Mouse (Mus musculus) forebrain, embryonic 15.5 days (tissue): Measurements from ENCODE around the gene Tbc1d23. TPM values are rescaled to one million over a fixed set of nuclear protein-coding genes. Genes with fewer than 3 reads are reported as not detected.
A peak's percentile ranks its signal among the peaks of the same experiment; 100 is the strongest.

Experiments
- ATAC-seq: fragments of 200-750 bp; cut with Nextera tagmentation; replicated peaks from 2 replicates; pipeline ENCODE4 v1.8.0; 2017; ENCODE audit warnings: mild to moderate bottlenecking, moderate TSS enrichment, moderate library complexity
- H3K27ac ChIP-seq: fragments of 300-500 bp; sonication (generic); replicated peaks from 2 replicates; pipeline ENCODE4 v1.5.1; 2015; ENCODE audit warnings: mild to moderate bottlenecking, inconsistent platforms
- H3K27me3 ChIP-seq: fragments of 300-500 bp; sonication (generic); 2 replicates; pipeline ENCODE4 v1.6.1; 2015; ENCODE audit warnings: inconsistent platforms
- H3K36me3 ChIP-seq: fragments of 300-500 bp; sonication (generic); 2 replicates; pipeline ENCODE4 v1.6.1; 2015; ENCODE audit warnings: mild to moderate bottlenecking, inconsistent platforms
- H3K4me1 ChIP-seq: fragments of 300-500 bp; sonication (generic); 2 replicates; pipeline ENCODE4 v1.6.1; 2015; ENCODE audit warnings: inconsistent platforms
- H3K4me2 ChIP-seq: fragments of 300-500 bp; sonication (generic); replicated peaks from 2 replicates; pipeline ENCODE4 v1.6.1; 2015; ENCODE audit warnings: mild to moderate bottlenecking, inconsistent platforms
- H3K4me3 ChIP-seq: fragments of 300-500 bp; sonication (generic); 2 replicates; pipeline ENCODE4 v1.5.1; 2015; ENCODE audit warnings: mild to moderate bottlenecking, inconsistent platforms
- H3K9ac ChIP-seq: fragments of 300-500 bp; sonication (generic); replicated peaks from 2 replicates; pipeline ENCODE4 v1.6.1; 2015; ENCODE audit warnings: mild to moderate bottlenecking, inconsistent platforms
- H3K9me3 ChIP-seq: fragments of 300-500 bp; sonication (generic); 2 replicates; pipeline ENCODE4 v1.6.1; 2016; ENCODE audit warnings: inconsistent platforms
- WGBS: fragments of 180-500 bp; shearing (Covaris S2); methylation state at CpG from one replicate; pipeline ENCODE4 v1.1.7; 2015; ENCODE audit warnings: mixed read lengths; 5-methylcytosine and 5-hydroxymethylcytosine counted together
- polyA plus RNA-seq: library from polyadenylated mRNA; unstranded; fragments of >200 nt; fragmentation: Nextera tagmentation; extraction: Ambion mirVana; gene quantifications from 2 replicates; pipeline ENCODE4 v1.2.1, GENCODE M21; 2015

Tbc1d23 gene
- 33.7 and 34.6 TPM in 2 replicates for polyA plus RNA-seq

DNA sequence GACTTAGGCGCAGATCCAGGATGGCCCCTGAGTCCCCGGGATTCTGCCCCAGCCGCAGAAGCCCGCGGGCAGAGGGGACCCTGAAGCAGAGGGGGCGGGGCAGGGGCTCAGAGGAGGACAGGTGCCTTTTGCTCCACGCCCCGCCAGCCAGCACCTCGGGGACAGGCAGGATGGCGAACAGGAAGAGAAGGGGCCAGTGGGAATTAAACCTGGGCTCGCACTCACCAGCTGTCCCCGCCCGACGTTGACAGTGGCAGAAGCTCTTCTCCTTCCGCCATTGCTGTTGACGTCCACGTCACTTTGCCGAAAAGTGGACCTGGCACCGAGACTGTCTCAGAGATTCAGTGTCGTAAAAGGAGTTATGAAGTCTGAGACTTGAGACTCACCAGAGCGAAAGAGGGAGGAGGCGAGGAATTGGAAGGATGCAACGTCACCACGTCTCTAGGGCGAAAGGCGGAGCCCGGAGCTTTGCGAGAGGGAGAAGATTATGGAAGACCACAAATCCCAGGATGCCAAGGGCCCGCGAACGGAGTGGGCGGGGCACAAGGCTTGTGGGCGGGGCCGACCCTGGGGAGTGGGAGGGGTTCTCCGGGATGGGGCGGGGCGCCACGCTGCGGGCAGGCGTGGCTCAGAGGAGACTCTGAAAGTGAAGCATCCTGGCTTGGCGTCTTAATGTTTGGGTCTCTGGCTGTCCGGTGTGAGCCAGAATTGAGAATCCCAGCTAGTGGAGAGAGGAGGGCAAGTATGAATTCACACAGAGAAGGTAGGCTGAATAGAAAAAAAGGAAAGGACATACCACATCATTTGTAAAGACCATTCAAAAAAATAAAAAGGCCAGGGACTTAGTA, at the start of gene Tbc1d23:
TSS of gene Tbc1d23 (minus strand) at position 416 of the 848 bp plus-strand sequence.
- WGBS, result under 1% methylated on average over 42 of the region's 42 CpGs

DNA sequence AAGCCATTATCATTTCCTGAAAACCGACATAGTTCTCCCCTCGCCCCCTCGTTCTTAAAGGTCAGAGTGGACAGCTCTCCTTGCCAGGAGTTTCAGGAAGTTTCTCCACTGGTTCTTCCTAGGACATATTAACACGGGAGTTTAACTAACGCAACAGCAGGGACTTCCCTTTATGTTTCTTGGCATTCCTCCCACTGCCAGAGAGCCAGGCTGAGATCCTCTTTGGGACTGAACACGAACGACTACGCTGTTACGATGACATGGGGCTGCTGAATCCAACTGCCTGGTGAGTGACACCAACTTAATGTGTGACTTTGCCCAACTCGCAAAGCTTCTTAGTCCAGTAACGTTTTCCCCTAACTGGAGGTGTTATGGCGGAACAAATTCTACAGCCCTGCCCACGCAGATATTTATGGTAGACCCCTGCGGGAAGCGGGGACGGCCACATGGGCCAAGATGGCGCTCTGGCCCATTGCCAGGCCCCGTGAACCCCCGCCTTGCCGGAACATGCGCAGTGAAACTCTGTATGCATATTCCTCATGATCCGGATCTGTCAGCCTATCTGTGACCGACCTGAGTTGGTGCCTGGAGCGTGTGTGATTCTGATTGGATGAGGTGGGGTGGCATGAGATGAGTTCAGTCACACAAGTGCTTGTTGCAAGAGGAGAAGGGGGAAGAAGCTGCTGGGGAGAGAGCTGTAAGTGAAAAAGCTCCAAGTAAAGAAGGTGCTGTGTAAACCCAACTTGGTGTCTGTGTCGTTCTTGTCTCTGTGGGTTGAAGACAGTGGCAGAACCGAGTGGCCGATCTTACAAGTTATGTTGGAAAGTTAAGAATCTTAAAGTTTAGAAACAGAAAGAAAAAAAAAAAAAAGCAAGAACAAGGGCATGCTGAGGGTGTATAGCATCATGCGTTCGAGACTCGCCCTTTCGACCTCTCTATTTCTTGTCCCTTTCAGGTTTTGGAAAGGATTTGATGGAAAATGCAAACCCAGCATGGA, 49.2 kb upstream of the Tbc1d23 start:
- Histone ChIP-seq H3K27me3 (no peaks in the 10 kb centered on the region), H3K9me3 (no peaks in the 10 kb centered on the region), H3K4me3 (no peak overlapping the region), H3K9ac (no peak overlapping the region), H3K4me1 (no peaks in the 10 kb centered on the region), H3K36me3 (no peaks in the 10 kb centered on the region), H3K4me2 (no peak overlapping the region), H3K27ac (no peak overlapping the region)
- no peak for ATAC-seq
- 89% methylated on average over 31 of the region's 31 CpGs for WGBS

More for the DNA sequence above, at the start of gene Tbc1d23:
- H3K36me3 ChIP-seq, result no peaks in the 10 kb centered on the region
- H3K4me2 ChIP-seq, result peak within 1 kb of the TSS; percentile 67
- peak within 1 kb of the TSS; percentile 82 for H3K9ac ChIP-seq
- ATAC-seq, result peak; percentile 99
- no peaks in the 10 kb centered on the region for H3K9me3 ChIP-seq
- H3K27ac ChIP-seq, result peak within 1 kb of the TSS; percentile 81
- H3K27me3 ChIP-seq, result no peaks in the 10 kb centered on the region
- H3K4me3 ChIP-seq, result peak within 1 kb of the TSS; percentile 89
- peaks cover 10% of the 10 kb centered on the region for H3K4me1 ChIP-seq

DNA sequence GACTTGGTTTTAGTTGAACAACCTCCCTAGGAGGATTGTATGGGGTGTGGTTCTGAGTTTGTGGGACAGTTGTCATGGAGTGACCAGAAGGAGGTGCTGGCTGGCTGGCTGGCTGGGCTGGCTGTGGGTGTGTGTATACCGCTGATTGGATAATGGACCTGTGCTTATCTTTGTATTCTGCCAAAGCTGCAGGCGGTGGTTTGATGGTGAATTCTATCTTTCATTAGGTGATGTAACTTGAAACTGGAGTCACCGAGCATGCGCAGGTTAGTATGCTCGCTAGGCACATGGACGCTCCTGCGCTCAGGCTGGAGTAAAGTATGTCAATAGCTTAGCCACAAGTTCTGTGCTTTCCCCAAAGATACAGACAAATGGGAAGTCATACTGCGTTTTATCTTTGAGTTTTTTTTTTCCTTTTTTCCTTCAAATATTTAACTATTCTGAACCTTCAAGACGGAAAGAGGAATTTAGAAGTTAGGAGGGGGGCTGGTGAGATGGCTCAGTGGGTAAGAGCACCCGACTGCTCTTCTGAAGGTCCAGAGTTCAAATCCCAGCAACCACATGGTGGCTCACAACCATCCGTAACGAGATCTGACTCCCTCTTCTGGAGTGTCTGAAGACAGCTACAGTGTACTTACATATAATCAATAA, 47.8 kb upstream of the Tbc1d23 start:
- Histone ChIP-seq H3K27me3 (no peaks in the 10 kb centered on the region), H3K4me3 (no peak overlapping the region), H3K4me2 (no peak overlapping the region), H3K27ac (no peak overlapping the region), H3K4me1 (no peaks in the 10 kb centered on the region), H3K9me3 (no peaks in the 10 kb centered on the region), H3K36me3 (no peaks in the 10 kb centered on the region), H3K9ac (no peak overlapping the region)
- ATAC-seq, result no peak
- 92% methylated on average over 11 of the region's 12 CpGs for WGBS

DNA sequence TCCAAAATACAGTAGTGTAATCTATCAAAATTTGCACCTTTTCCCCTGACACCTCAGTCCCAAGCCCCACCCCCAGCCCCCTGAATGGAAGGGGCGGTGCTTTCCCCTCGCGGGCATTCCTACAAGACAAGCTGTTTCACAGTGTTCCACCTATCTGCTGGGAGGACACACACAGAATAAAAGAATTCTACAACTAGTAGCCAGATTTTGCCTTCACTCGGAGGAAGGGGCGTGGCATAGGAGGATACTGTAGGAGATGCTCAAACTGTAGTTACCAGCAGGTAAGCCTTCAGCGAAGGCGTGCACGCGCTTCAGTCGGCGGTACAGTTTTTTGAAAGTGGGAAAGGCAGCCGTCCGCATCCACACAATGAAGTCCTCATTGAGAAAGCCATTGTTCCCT, 38.4 kb upstream of the Tbc1d23 start:
- no peak overlapping the region for H3K9ac ChIP-seq
- no peaks in the 10 kb centered on the region for H3K27me3 ChIP-seq
- H3K9me3 ChIP-seq, result no peaks in the 10 kb centered on the region
- peaks cover 2% of the 10 kb centered on the region; the same call in 1 of the 2 replicates for H3K4me1 ChIP-seq
- WGBS, result 90% methylated on average over 13 of the region's 13 CpGs
- no peak overlapping the region for H3K4me2 ChIP-seq
- H3K27ac ChIP-seq, result no peak overlapping the region
- H3K4me3 ChIP-seq, result no peak overlapping the region
- no peaks in the 10 kb centered on the region for H3K36me3 ChIP-seq
- no peak for ATAC-seq

DNA sequence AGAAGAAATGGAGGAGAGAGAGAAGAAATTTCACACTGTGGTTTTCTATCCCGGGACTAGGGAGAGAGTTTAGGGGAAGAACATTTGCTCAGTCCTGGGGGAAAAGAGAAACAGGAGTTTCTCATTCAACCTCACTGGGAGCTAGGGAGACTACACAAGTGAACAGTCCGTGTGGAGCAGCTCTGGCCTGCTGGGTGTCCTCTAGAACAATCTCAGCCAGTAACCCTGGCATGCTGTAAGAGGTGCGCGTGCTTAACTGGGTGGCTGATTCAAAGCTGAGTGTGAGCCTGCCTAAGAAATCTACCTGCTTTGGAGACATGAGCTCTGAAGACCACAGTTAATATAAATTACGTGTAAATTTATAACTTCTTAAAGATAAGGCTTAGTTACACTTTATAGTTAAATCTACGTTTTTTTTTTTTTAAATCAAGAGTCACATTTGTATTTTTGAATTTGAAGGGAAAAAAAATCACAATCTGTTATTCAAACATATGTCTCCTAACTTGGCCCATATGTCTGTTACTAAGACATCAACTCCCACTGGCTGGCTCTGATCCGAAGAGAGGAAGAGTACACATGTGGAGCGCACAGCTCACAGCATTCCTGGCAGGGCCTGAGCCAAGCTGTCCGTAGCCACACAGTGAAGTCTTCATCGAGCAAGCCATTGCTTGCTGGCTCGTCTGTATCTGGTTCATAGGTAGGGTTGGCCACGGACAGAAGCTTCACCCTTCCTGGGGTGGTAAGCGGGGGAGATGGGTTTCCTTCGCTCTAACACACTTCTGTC, 36.9 kb upstream of the Tbc1d23 start:
- no peaks in the 10 kb centered on the region for H3K27me3 ChIP-seq
- no peaks in the 10 kb centered on the region for H3K9me3 ChIP-seq
- ATAC-seq, result peak; percentile 80; the same call in 1 of the 2 replicates
- H3K4me3 ChIP-seq, result no peak overlapping the region
- no peak overlapping the region for H3K4me2 ChIP-seq
- H3K36me3 ChIP-seq, result no peaks in the 10 kb centered on the region
- H3K4me1 ChIP-seq, result peaks cover 2% of the 10 kb centered on the region; the same call in 1 of the 2 replicates
- 83% methylated on average over 14 of the region's 14 CpGs for WGBS
- H3K9ac ChIP-seq, result no peak overlapping the region
- H3K27ac ChIP-seq, result no peak overlapping the region

DNA sequence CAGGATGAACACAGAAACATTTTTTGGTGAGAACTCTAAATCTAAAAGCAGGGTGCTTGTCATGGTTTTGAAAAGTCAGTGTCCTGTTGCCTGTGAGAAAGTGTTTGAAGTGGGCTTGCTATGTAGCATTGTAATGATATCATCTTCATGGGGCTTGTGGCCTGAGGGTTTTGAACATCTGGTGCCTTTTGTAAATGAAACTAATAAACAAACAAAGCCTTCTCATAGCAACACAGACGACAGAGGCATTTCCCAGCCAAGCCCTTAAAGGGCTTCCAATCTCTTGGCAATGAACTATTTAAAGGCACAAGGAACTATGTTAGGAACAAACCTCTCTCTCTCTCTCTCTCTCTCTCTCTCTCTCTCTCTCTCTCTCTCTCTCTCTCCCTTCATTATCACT, 35.8 kb upstream of the Tbc1d23 start:
- H3K9ac ChIP-seq, result no peak overlapping the region
- 11% methylated on average over 1 of the region's 1 CpGs for WGBS
- no peak overlapping the region for H3K4me2 ChIP-seq
- no peaks in the 10 kb centered on the region for H3K27me3 ChIP-seq
- H3K4me1 ChIP-seq, result peaks cover 2% of the 10 kb centered on the region; the same call in 1 of the 2 replicates
- no peak for ATAC-seq
- H3K27ac ChIP-seq, result no peak overlapping the region
- no peaks in the 10 kb centered on the region for H3K36me3 ChIP-seq
- H3K4me3 ChIP-seq, result no peak overlapping the region
- no peaks in the 10 kb centered on the region for H3K9me3 ChIP-seq

DNA sequence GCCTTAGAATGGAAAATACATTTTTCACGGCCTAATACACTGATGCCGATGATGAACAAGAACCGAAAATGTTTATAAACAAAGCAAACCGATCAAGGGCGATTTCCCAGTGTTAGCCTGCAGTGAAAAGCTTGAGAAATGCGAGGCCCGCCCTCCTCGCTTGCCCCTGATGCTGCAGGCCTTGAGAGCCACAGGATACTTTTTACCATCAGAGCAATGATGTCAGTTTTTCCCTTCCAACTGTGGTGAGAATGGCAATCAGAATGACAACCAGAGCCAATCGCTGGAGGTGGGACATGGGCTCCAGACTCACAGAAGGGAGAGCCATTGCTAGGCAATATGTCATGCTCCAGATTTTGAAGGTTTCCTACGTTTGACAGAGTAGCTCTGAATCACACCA, 28.8 kb upstream of the Tbc1d23 start:
- Histone ChIP-seq H3K4me1 (no peaks in the 10 kb centered on the region), H3K27ac (no peak overlapping the region), H3K9ac (no peak overlapping the region), H3K4me2 (no peak overlapping the region), H3K36me3 (no peaks in the 10 kb centered on the region), H3K9me3 (no peaks in the 10 kb centered on the region), H3K27me3 (no peaks in the 10 kb centered on the region), H3K4me3 (no peak overlapping the region)
- WGBS, result 89% methylated on average over 10 of the region's 10 CpGs
- ATAC-seq, result no peak

DNA sequence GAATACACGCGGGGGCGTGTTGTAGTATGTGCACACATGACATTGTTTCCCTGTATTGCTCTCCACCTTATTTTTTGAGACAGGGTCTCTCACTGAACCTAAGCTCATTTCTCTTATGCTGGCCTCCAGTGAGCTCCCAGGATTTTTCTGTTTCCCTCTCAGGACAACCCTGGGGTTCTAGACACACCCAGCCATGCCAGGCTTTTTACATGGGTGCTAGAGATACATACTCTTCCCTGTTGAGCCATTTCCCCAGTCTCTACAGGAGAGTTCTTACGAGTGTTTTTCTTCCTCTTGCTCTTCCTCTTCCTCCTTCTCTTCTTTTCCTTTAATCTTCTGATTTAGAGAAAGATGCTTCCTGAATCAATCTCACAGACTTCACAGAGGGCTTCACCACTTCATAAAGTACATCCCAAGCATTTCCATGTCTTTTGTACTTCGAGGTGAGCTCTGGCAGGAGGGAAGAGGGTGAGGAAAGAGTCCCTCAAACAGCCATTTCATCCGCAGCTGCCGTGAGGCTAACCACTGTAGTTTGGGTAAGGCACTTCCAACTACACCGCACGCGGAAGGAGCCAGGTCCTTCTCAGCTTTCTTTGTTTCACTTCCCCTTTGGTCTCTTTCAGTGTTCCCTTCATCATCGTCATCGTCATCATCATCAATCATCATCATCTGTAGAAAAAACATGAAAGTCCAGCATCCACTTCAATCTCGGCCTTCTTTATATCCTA, 28.2 kb upstream of the Tbc1d23 start:
- H3K27ac ChIP-seq, result no peak overlapping the region
- no peaks in the 10 kb centered on the region for H3K4me1 ChIP-seq
- no peak overlapping the region for H3K9ac ChIP-seq
- 92% methylated on average over 13 of the region's 13 CpGs for WGBS
- no peak for ATAC-seq
- H3K4me3 ChIP-seq, result no peak overlapping the region
- no peak overlapping the region for H3K4me2 ChIP-seq
- H3K27me3 ChIP-seq, result no peaks in the 10 kb centered on the region
- no peaks in the 10 kb centered on the region for H3K9me3 ChIP-seq
- H3K36me3 ChIP-seq, result no peaks in the 10 kb centered on the region

DNA sequence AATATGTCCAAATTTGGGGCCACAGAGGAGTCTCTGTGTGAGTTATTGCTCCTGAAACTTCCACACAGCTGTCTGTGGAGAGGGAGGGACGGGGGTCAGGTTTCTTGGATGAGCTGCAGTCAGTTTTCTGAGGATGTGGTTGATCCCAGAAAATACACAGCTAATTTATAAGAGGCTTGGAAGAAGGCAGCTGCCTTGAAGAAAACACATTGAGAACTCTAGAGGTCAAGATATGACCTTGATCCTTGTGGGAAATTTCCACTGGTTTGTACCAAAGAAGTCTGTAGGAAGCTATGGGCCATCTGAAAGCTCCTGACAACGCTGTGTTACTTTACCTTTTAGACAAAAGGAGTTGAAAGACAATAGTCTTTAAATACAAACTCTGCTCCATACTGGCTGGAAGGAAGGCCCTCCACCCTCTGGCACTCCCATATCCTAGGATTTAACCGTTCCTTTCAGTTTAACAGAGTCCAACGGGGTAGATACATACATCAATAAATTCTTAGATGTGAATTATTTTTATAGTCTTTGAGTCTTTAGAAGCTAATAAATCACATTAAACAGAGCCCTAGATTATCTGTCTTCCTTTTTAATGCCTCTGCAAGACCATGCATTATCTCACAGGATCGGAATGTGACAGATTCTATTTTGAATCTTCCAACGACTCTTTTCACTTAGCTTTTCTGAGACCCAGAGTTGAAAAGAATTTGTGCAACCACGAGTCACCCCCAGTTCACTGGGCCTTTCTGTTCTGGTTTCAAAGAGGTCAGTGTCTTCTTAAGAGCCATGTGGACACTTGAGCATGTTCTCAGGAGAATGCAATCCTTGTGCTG, 20.5 kb upstream of the Tbc1d23 start:
- no peak for ATAC-seq
- no peak overlapping the region for H3K9ac ChIP-seq
- H3K4me1 ChIP-seq, result no peaks in the 10 kb centered on the region
- H3K4me2 ChIP-seq, result no peak overlapping the region
- no peaks in the 10 kb centered on the region for H3K36me3 ChIP-seq
- WGBS, result 49% methylated on average over 7 of the region's 7 CpGs
- H3K9me3 ChIP-seq, result no peaks in the 10 kb centered on the region
- no peak overlapping the region for H3K27ac ChIP-seq
- H3K4me3 ChIP-seq, result no peak overlapping the region
- H3K27me3 ChIP-seq, result no peaks in the 10 kb centered on the region

DNA sequence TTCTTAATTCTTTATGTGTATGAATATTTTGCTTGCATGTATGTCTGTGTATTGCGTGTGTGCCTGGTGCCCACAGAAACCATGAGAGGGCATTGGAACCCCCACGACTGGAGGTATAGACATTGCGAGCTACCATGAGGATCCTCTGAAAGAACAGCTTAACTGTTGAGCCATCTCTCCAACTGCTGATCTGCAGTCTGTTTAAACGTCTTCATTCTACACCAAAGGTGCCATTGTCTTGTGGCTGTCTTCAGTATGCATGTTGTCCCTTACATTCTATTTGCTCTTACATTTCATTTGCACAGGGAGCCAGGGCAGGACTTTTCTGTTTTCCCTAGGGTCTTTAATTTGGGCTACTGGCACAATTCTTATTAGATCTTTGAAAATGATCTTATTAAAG, 19.7 kb upstream of the Tbc1d23 start:
- ATAC-seq, result no peak
- H3K4me3 ChIP-seq, result no peak overlapping the region
- WGBS, result 90% methylated on average over 4 of the region's 4 CpGs

More for the DNA sequence above, 19.7 kb upstream of the Tbc1d23 start:
- Histone ChIP-seq H3K36me3 (no peaks in the 10 kb centered on the region), H3K27ac (no peak overlapping the region), H3K4me2 (no peak overlapping the region), H3K9ac (no peak overlapping the region), H3K4me1 (no peaks in the 10 kb centered on the region), H3K27me3 (no peaks in the 10 kb centered on the region), H3K9me3 (no peaks in the 10 kb centered on the region)
